Mouse (Mus musculus) heart, embryonic 14.5 days (tissue): ENCODE results near the gene Ccdc124. TPM values are rescaled to one million over a fixed set of nuclear protein-coding genes. Genes with fewer than 3 reads are reported as not detected.

Source experiments
- ATAC-seq: fragments of 200-750 bp; cut with Nextera tagmentation; 2 replicates; pipeline ENCODE4 v1.8.0; 2017; ENCODE audit warnings: low read depth, moderate TSS enrichment; ENCODE audit not compliant: insufficient number of reproducible peaks, insufficient read depth, low FRiP score
- H3K27ac ChIP-seq, 2 experiments: fragments of 200-500 bp in 1 of 2; fragments of 300-500 bp in 1 of 2; sonication (generic) in 1 of 2; replicated peaks in 1 of 2; 2 replicates each; pipeline ENCODE4 v1.5.1; 2012 to 2014; ENCODE audit warnings: low read depth in 2 of 2, low read length in 2 of 2, control low read depth in 1 of 2, mild to moderate bottlenecking in 1 of 2, mixed read lengths in 1 of 2; ENCODE audit not compliant: control insufficient read depth in 1 of 2, insufficient read depth in 1 of 2
- H3K27me3 ChIP-seq: fragments of 300-500 bp; sonication (generic); 2 replicates; pipeline ENCODE4 v1.6.1; 2014; ENCODE audit warnings: mild to moderate bottlenecking, low read length, control low read depth; ENCODE audit not compliant: control insufficient read depth, insufficient read depth
- H3K36me3 ChIP-seq: fragments of 300-500 bp; sonication (generic); 2 replicates; pipeline ENCODE4 v1.6.1; 2014; ENCODE audit warnings: mild to moderate bottlenecking, control low read depth, low read length, mixed read lengths; ENCODE audit not compliant: control insufficient read depth, insufficient read depth
- H3K4me1 ChIP-seq, 2 experiments: fragments of 200-500 bp in 1 of 2; fragments of 300-500 bp in 1 of 2; sonication (generic) in 1 of 2; 2 replicates each; pipeline ENCODE4 v1.6.1; 2012 to 2014; ENCODE audit warnings: low read length in 2 of 2, control low read depth in 1 of 2, mixed read lengths in 1 of 2; ENCODE audit not compliant: control insufficient read depth in 2 of 2, insufficient read depth in 2 of 2
- H3K4me2 ChIP-seq: fragments of 300-500 bp; sonication (generic); 2 replicates; pipeline ENCODE4 v1.6.1; 2014; ENCODE audit warnings: mild to moderate bottlenecking, low read length
- H3K4me3 ChIP-seq, 2 experiments: fragments of 200-500 bp in 1 of 2; fragments of 300-500 bp in 1 of 2; sonication (generic) in 1 of 2; 2 replicates each; pipeline ENCODE4 v1.5.1; 2012 to 2014; ENCODE audit warnings: low read length in 2 of 2, mild to moderate bottlenecking in 2 of 2, control low read depth in 1 of 2, low read depth in 1 of 2, moderate library complexity in 1 of 2; ENCODE audit not compliant: control insufficient read depth in 1 of 2, insufficient read depth in 1 of 2
- H3K9ac ChIP-seq: fragments of 300-500 bp; sonication (generic); 2 replicates; pipeline ENCODE4 v1.6.1; 2014; ENCODE audit warnings: mild to moderate bottlenecking, low read length
- H3K9me3 ChIP-seq: fragments of 300-500 bp; sonication (generic); 2 replicates; pipeline ENCODE4 v1.6.1; 2016; ENCODE audit warnings: low read length, control low read depth; ENCODE audit not compliant: control insufficient read depth
- WGBS: fragments of 180-500 bp; shearing (Covaris S2); extraction: QIAGEN DNeasy Blood & Tissue Kit; methylation state at CpG from one replicate; pipeline ENCODE4 v1.1.7; 2014; 5-methylcytosine and 5-hydroxymethylcytosine counted together
- polyA plus RNA-seq: library from polyadenylated mRNA; unstranded; fragments of >200 nt; fragmentation: Nextera tagmentation; extraction: Ambion mirVana; gene quantifications from 2 replicates; pipeline ENCODE4 v1.2.1, GENCODE M21; 2014

The Ccdc124 gene
- polyA plus RNA-seq, 1 experiment from 2014 or later: 78.5 TPM

DNA sequence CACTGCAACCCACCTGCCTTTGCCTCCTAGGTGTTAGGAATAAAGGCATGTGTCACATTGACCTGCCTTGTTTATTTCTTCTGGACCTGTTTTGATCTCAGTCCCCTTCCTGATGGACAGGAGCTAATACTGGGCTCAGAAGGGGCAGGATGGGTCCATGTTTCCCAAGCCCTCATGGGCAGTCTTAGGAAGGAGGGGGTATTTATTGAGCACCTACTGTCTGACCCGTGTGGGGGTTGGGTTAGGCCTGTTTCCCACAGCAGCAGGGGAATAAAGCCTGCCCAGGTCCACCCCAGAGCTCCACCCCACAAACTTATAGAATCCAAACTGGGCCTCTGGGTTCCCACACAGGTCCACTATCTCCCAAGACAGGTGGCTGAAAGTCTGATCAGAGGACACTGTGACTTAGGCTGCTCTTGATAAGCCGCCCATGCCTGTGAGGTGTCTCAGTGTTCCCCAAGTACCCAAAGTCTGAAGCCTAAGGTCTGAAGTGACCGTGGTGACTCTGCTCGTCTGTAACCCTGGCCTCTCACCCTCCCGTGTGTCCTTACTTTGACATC is 30.4 kb downstream of the Ccdc124 start:
- peaks cover 15% of the 10 kb centered on the region for H3K27me3 ChIP-seq
- no peak overlapping the region for H3K4me3 ChIP-seq
- no peak overlapping the region for H3K27ac ChIP-seq
- no peaks in the 10 kb centered on the region for H3K36me3 ChIP-seq
- no peak overlapping the region for H3K4me2 ChIP-seq
- WGBS: 68% methylated on average over 5 of the region's 5 CpGs
- no peaks in the 10 kb centered on the region for H3K9me3 ChIP-seq
- H3K9ac ChIP-seq: no peak overlapping the region
- peaks cover 5 to 7% of the 10 kb centered on the region in 2 experiments; a peak in 3 of 4 replicates for H3K4me1 ChIP-seq
- ATAC-seq: no peak

- Histone ChIP-seq H3K9ac (no peak overlapping the region), H3K4me1 (peaks cover 5 to 7% of the 10 kb centered on the region in 2 experiments; a peak in 3 of 4 replicates), H3K27ac (no peak overlapping the region), H3K27me3 (peaks cover 15% of the 10 kb centered on the region), H3K9me3 (no peaks in the 10 kb centered on the region), H3K36me3 (no peaks in the 10 kb centered on the region), H3K4me2 (no peak overlapping the region), H3K4me3 (no peak overlapping the region)
- WGBS: 61% methylated on average over 25 of the region's 25 CpGs
- no peak for ATAC-seq
Measured at GRCm38 (mm10) chr8:70842484-70842883, 31.3 kb downstream of the Ccdc124 start.

- no peak for ATAC-seq
- Histone ChIP-seq H3K27me3 (peaks cover 15% of the 10 kb centered on the region), H3K4me1 (peaks cover 5 to 7% of the 10 kb centered on the region in 2 experiments; a peak in 3 of 4 replicates), H3K9me3 (no peaks in the 10 kb centered on the region), H3K9ac (no peak overlapping the region; the same call in 1 of the 2 replicates), H3K4me3 (no peak overlapping the region), H3K4me2 (no peak overlapping the region), H3K27ac (no peak overlapping the region), H3K36me3 (no peaks in the 10 kb centered on the region)
- 33% methylated on average over 22 of the region's 22 CpGs for WGBS
Measured at GRCm38 (mm10) chr8:70841147-70842072, 32.3 kb downstream of the Ccdc124 start.

DNA sequence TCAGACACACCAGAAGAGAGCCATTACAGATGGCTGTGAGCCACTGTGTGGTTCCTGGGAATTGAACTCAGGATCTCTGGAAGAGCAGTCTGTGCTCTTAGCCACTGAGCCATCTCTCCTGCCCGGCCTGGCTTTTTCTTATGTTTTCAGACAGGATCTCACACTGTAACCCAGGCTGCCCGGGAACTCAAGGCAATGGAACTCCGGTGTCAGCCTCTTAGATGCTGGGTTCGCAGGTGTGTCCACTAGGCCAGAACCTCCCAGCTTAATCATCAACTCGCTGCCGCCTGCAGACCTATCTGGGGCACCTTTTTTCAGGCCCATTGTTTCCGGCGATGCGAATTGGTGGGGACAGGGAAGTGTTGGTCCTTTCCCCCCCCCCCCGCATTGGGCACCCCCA is 33.1 kb downstream of the Ccdc124 start:
- Histone ChIP-seq H3K27me3 (peaks cover 15% of the 10 kb centered on the region), H3K9ac (no peak overlapping the region), H3K36me3 (0 out of 2 replicates have a peak, but pooled peaks cover 6% of the 10 kb centered on the region), H3K4me3 (no peak overlapping the region), H3K4me2 (no peak overlapping the region), H3K27ac (no peak overlapping the region), H3K4me1 (peaks cover 5 to 7% of the 10 kb centered on the region in 2 experiments; a peak in 3 of 4 replicates), H3K9me3 (no peaks in the 10 kb centered on the region)
- no peak for ATAC-seq
- 55% methylated on average over 10 of the region's 10 CpGs for WGBS

DNA sequence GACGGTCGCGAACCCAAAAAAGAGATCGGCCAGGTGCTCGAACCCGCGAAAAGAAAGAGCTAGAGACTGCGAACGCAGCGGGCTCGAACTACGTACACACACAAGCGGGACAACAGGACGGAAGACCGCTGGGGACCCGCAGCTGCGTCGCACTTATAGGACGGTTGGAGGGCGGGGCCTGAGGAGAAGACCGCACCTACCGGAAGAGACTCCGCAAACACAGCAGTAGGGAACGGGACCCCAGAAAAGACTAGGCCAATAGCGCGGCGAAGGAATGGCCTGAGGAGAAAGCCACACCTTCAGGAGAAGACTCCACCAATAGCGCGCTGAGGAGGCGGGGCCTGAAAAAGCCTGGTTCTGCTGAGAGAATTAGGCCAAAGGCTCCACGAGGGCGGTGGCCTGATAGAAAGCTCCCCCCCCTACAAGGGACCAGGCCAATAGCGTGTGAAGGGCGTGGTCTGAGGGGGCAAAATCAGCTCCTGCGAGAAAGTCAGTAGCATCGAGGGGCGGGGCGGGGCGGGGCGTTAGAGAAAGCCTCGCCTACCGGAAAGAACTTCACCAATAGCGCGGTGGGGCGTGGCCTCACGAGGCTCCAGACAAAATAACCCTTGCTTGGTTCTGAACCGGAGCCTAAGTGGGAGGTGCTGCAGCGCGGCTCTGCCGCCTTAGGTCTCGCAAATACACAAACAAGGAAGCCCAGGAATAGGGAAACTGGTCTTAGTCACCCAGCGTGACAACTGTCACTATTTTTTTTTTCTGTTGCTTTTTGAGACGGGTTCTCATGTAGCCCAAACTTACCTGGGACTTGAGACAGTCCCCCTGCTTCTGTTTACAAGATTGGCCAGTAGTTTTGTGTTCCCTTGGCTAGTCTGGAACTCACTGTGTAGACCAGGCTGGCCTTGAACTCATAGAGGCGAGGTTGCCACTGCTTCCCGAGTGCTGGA is 34.1 kb downstream of the Ccdc124 start, which contains the start of gene Arrdc2:
Gene Arrdc2, minus strand, starts transcription at position 313 of the 944 bp plus-strand sequence.
- ATAC-seq: peak; percentile 96
- H3K27me3 ChIP-seq: peaks cover 15% of the 10 kb centered on the region
- WGBS: 2% methylated on average over 55 of the region's 55 CpGs

GRCm38 (mm10) chr8:70838654-70839407 is 34.9 kb downstream of the Ccdc124 start:
- H3K4me1 ChIP-seq: peaks cover 5 to 9% of the 10 kb centered on the region in 2 experiments
- peaks cover 13% of the 10 kb centered on the region; the same call in 1 of the 2 replicates for H3K36me3 ChIP-seq
- no peaks in the 10 kb centered on the region for H3K9me3 ChIP-seq
- H3K27ac ChIP-seq: peak overlapping the region; percentile 69 to 82
- H3K9ac ChIP-seq: peak overlapping the region; percentile 79
- 3% methylated on average over 66 of the region's 66 CpGs for WGBS
- H3K4me2 ChIP-seq: peak overlapping the region; percentile 90
- H3K4me3 ChIP-seq: peak overlapping the region; percentile 65 to 68
- H3K27me3 ChIP-seq: peaks cover 15% of the 10 kb centered on the region
- peak; percentile 23 for ATAC-seq

More for the DNA sequence above, 34.1 kb downstream of the Ccdc124 start, which contains the start of gene Arrdc2:
- peak within 1 kb of the TSS; percentile 65 to 68 for H3K4me3 ChIP-seq
- peak within 1 kb of the TSS; percentile 79 for H3K9ac ChIP-seq
- H3K36me3 ChIP-seq: peaks cover 13% of the 10 kb centered on the region; the same call in 1 of the 2 replicates
- H3K9me3 ChIP-seq: no peaks in the 10 kb centered on the region
- peak within 1 kb of the TSS; percentile 69 to 82 for H3K27ac ChIP-seq
- H3K4me2 ChIP-seq: peak within 1 kb of the TSS; percentile 90
- peaks cover 5 to 7% of the 10 kb centered on the region in 2 experiments; a peak in 3 of 4 replicates for H3K4me1 ChIP-seq
